Mouse (Mus musculus) spleen, postnatal 0 days (tissue): ENCODE measurements around the gene Hnrnpdl. TPM values are rescaled to one million over a fixed set of nuclear protein-coding genes. Genes with fewer than 3 reads are reported as not detected.

ENCODE experiments used
- polyA plus RNA-seq: library from polyadenylated mRNA; unstranded; fragments of >200 nt; fragmentation: Nextera tagmentation; extraction: Ambion mirVana; gene quantifications from 2 replicates; pipeline ENCODE4 v1.2.1, GENCODE M21; 2015

Gene Hnrnpdl
- polyA plus RNA-seq: 70.3 and 77.4 TPM in 2 replicates

DNA sequence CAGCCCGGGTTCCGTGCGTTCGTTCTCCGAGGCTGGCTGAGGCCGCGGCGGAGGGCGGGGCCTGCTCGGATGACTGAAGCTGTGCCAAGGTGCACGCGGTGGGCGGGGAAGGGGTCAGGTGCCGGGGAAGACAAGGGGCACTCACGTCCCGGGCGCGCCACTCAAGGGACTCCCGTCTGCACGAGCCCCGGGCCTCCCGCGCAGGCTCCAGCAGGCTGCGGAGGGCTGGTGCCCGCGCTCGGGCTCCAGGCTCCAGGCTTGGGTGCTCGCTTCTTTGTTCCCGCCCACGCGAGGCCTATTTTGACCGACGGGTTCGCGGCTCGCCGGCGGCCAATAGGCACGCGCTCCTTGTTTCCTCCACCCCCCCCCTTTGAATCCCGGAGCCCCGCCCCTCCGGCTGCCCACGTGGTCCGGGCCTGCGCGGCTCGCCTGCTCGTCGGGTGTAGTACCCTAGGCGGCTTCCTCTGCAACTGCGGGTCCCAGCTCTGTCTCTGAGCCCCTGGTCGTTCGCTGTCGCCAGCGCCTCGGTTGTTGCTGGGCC is at the start of gene Hnrnpdl, which contains the start of gene Enoph1:
Hnrnpdl (minus strand) TSS at position 63 of the 541 bp plus-strand sequence.
Enoph1 (plus strand) TSS at position 384 of the 541 bp plus-strand sequence.

Other genes with a start within 250 kb of the Hnrnpdl start
- gene Vamp9, start 133.4 kb downstream of the Hnrnpdl start, polyA plus RNA-seq: not detected in 2 replicates
- gene Hnrnpd, start 60.7 kb downstream of the Hnrnpdl start, polyA plus RNA-seq: 93.0 and 99.0 TPM in 2 replicates
- gene 4930524J08Rik, start 60.6 kb downstream of the Hnrnpdl start, polyA plus RNA-seq: 1.8 and 2.6 TPM in 2 replicates
- gene Enoph1, start 321 bp upstream of the Hnrnpdl start, polyA plus RNA-seq: 17.1 and 19.1 TPM in 2 replicates
- 0.05 and 0.23 TPM in 2 replicates for gene Tmem150c, start 120.1 kb upstream of the Hnrnpdl start, polyA plus RNA-seq